Mouse (Mus musculus): Measurements from ENCODE around the gene Magi2. TPM values are rescaled to one million over a fixed set of nuclear protein-coding genes. Genes with fewer than 3 reads are reported as not detected.

The Magi2 gene
- polyA plus RNA-seq, 1 experiment from 2014 or later, result 1.9 TPM

GRCm38 (mm10) chr5:20642196-20642595 lies 1415.4 kb downstream of the Magi2 start:
- 58% methylated on average over 7 of the region's 7 CpGs for WGBS
- H3K9ac ChIP-seq (replicated peaks; ENCODE audit: low read depth), result no peak overlapping the region
- no peak for TF ChIP-seq CTCF (IDR thresholded peaks at IDR 0.05)
- no peak for TF ChIP-seq EP300 (IDR thresholded peaks at IDR 0.05)

GRCm38 (mm10) chr5:20643741-20644140 lies 1416.9 kb downstream of the Magi2 start:
- Histone ChIP-seq H3K27ac (ENCODE audit: low read length) (no peak overlapping the region), H3K4me1 (ENCODE audit: insufficient read depth, low read depth, low read length) (no peaks in the 10 kb centered on the region), H3K4me2 (replicated peaks; ENCODE audit: low read depth, low read length) (no peak overlapping the region), H3K4me3 (ENCODE audit: low read depth, low read length) (no peak overlapping the region), H3K9ac (replicated peaks; ENCODE audit: low read depth) (no peak overlapping the region), H3K9me3 (ENCODE audit: low read length) (no peaks in the 10 kb centered on the region), H3K27me3 (replicated peaks; ENCODE audit: insufficient read depth, low read length) (no peaks in the 10 kb centered on the region), H3K36me3 (ENCODE audit: insufficient read depth, low read length) (no peaks in the 10 kb centered on the region)
- TF ChIP-seq EP300 (IDR thresholded peaks at IDR 0.05) (no peak), CTCF (IDR thresholded peaks at IDR 0.05) (no peak)
- WGBS, result 85% methylated on average over 1 of the region's 1 CpGs
- no peak for DNase-seq (ENCODE audit: low spot score)
- no peak for ATAC-seq

More at GRCm38 (mm10) chr5:20642196-20642595, 1415.4 kb downstream of the Magi2 start:
- Histone ChIP-seq H3K4me1 (ENCODE audit: insufficient read depth, low read depth, low read length) (no peaks in the 10 kb centered on the region), H3K9me3 (ENCODE audit: low read length) (no peaks in the 10 kb centered on the region), H3K4me3 (ENCODE audit: low read depth, low read length) (no peak overlapping the region), H3K27ac (ENCODE audit: low read length) (no peak overlapping the region), H3K36me3 (ENCODE audit: insufficient read depth, low read length) (no peaks in the 10 kb centered on the region), H3K4me2 (replicated peaks; ENCODE audit: low read depth, low read length) (no peak overlapping the region), H3K27me3 (replicated peaks; ENCODE audit: insufficient read depth, low read length) (no peaks in the 10 kb centered on the region)
- ATAC-seq, result peak; percentile 65
- no peak for DNase-seq (ENCODE audit: low spot score)

- no peak for TF ChIP-seq CTCF (IDR thresholded peaks at IDR 0.05)
- no peak for TF ChIP-seq EP300 (IDR thresholded peaks at IDR 0.05)
- no peaks in the 10 kb centered on the region for H3K9me3 ChIP-seq (ENCODE audit: low read length)
- ATAC-seq (no peak), DNase-seq (ENCODE audit: low spot score) (no peak)
- no peak overlapping the region for H3K27ac ChIP-seq (ENCODE audit: low read length)
- no peak overlapping the region for H3K9ac ChIP-seq (replicated peaks; ENCODE audit: low read depth)
- H3K4me2 ChIP-seq (replicated peaks; ENCODE audit: low read depth, low read length), result no peak overlapping the region
- H3K27me3 ChIP-seq (replicated peaks; ENCODE audit: insufficient read depth, low read length), result no peaks in the 10 kb centered on the region
- no peak overlapping the region for H3K4me3 ChIP-seq (ENCODE audit: low read depth, low read length)
- no peaks in the 10 kb centered on the region for H3K36me3 ChIP-seq (ENCODE audit: insufficient read depth, low read length)
- WGBS, result 82% methylated on average over 3 of the region's 3 CpGs
- H3K4me1 ChIP-seq (ENCODE audit: insufficient read depth, low read depth, low read length), result no peaks in the 10 kb centered on the region
Observed at GRCm38 (mm10) chr5:20646947-20647346, 1420.1 kb downstream of the Magi2 start.

- no peak for TF ChIP-seq EP300 (IDR thresholded peaks at IDR 0.05)
- peak; percentile 23 for TF ChIP-seq CTCF (IDR thresholded peaks at IDR 0.05)
- Histone ChIP-seq H3K4me3 (ENCODE audit: low read depth, low read length) (no peak overlapping the region), H3K36me3 (ENCODE audit: insufficient read depth, low read length) (no peaks in the 10 kb centered on the region), H3K27ac (ENCODE audit: low read length) (no peak overlapping the region), H3K9ac (replicated peaks; ENCODE audit: low read depth) (no peak overlapping the region), H3K9me3 (ENCODE audit: low read length) (no peaks in the 10 kb centered on the region), H3K4me1 (ENCODE audit: insufficient read depth, low read depth, low read length) (no peaks in the 10 kb centered on the region), H3K4me2 (replicated peaks; ENCODE audit: low read depth, low read length) (no peak overlapping the region), H3K27me3 (replicated peaks; ENCODE audit: insufficient read depth, low read length) (no peaks in the 10 kb centered on the region)
- WGBS, result 72% methylated on average over 11 of the region's 11 CpGs
- ATAC-seq (no peak), DNase-seq (ENCODE audit: low spot score) (no peak)
Observed at GRCm38 (mm10) chr5:20653425-20654185, 1426.8 kb downstream of the Magi2 start.

GRCm38 (mm10) chr5:20654766-20655472 lies 1428.1 kb downstream of the Magi2 start:
- H3K4me2 ChIP-seq (replicated peaks; ENCODE audit: low read depth, low read length), result no peak overlapping the region
- no peaks in the 10 kb centered on the region for H3K4me1 ChIP-seq (ENCODE audit: insufficient read depth, low read depth, low read length)
- H3K4me3 ChIP-seq (ENCODE audit: low read depth, low read length), result no peak overlapping the region
- no peak for TF ChIP-seq EP300 (IDR thresholded peaks at IDR 0.05)
- no peak for TF ChIP-seq CTCF (IDR thresholded peaks at IDR 0.05)
- no peaks in the 10 kb centered on the region for H3K9me3 ChIP-seq (ENCODE audit: low read length)
- no peaks in the 10 kb centered on the region for H3K27me3 ChIP-seq (replicated peaks; ENCODE audit: insufficient read depth, low read length)
- no peak overlapping the region for H3K27ac ChIP-seq (ENCODE audit: low read length)
- no peak for DNase-seq (ENCODE audit: low spot score)
- H3K9ac ChIP-seq (replicated peaks; ENCODE audit: low read depth), result no peak overlapping the region
- 39% methylated on average over 10 of the region's 10 CpGs for WGBS
- ATAC-seq, result no peak
- no peaks in the 10 kb centered on the region for H3K36me3 ChIP-seq (ENCODE audit: insufficient read depth, low read length)

GRCm38 (mm10) chr5:20657056-20657455 lies 1430.2 kb downstream of the Magi2 start:
- ATAC-seq, result no peak
- H3K9ac ChIP-seq (replicated peaks; ENCODE audit: low read depth), result no peak overlapping the region
- no peaks in the 10 kb centered on the region for H3K27me3 ChIP-seq (replicated peaks; ENCODE audit: insufficient read depth, low read length)
- DNase-seq (ENCODE audit: low spot score), result no peak
- H3K4me2 ChIP-seq (replicated peaks; ENCODE audit: low read depth, low read length), result no peak overlapping the region
- H3K4me1 ChIP-seq (ENCODE audit: insufficient read depth, low read depth, low read length), result no peaks in the 10 kb centered on the region
- 83% methylated on average over 5 of the region's 5 CpGs for whole genome bisulfite sequencing
- H3K27ac ChIP-seq (ENCODE audit: low read length), result no peak overlapping the region
- no peaks in the 10 kb centered on the region for H3K36me3 ChIP-seq (ENCODE audit: insufficient read depth, low read length)
- H3K4me3 ChIP-seq (ENCODE audit: low read depth, low read length), result no peak overlapping the region
- no peak for TF ChIP-seq CTCF (IDR thresholded peaks at IDR 0.05)
- TF ChIP-seq EP300 (IDR thresholded peaks at IDR 0.05), result no peak
- H3K9me3 ChIP-seq (ENCODE audit: low read length), result no peaks in the 10 kb centered on the region

Data from lung, postnatal 0 days (tissue).